Mouse (Mus musculus) layer of hippocampus, adult 9-11 months (tissue): ENCODE data around the gene Litaf.

Experiments
- DNase-seq: peaks from one replicate; pipeline ENCODE4 v3.0.0; 2022

The Litaf gene

GRCm38 (mm10) chr16:11064742-11065141, 1.2 kb downstream of the Litaf start:
- no peak for DNase-seq

DNA sequence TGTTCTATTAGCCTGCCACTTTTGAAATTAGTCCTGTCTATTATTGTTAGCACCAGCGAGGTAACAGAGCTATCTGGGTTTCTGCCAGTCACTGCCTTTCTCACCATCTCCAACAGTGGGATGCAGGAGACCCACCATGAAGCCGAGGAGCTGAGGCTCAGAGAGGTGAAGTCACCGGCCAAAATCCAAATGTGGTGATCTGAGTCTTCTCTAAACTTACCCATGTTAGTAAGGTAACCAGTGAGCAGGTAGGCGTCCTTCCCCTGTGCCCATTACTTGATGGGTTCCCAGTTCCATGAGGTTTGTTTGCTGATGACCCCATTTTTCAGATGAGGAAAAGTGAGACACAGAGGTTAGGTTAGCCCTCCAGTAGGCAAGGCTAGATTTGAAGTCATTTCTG, 1.6 kb downstream of the Litaf start:
- DNase-seq = no peak

GRCm38 (mm10) chr16:11062794-11063721, 2.9 kb downstream of the Litaf start:
- DNase-seq = peak; percentile 68

DNA sequence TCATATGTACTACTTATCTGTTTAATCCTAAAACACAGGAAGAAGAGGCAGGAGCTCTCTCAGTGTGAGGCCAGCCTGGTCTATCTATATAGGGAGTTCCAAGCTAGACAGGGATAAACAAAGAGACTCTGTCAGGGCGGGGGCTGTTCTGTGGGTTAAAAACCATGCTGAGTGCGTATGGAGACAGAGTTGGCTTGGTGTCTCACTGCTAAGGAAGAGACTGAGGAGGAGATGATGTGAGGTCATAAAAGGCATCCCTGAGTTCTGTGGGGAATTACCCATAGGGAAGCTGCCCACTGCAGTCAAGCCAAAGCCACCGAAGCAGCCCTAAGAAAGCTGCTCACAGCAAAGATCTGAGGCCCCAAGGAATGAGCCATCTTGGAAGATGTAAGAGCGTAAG, 5.3 kb downstream of the Litaf start, which contains the start of gene Snn:
Gene Snn (plus strand): TSS at position 301 of the 400 bp plus-strand sequence.
- no peak for DNase-seq

GRCm38 (mm10) chr16:11055916-11056315, 10.0 kb downstream of the Litaf start:
- DNase-seq = no peak

DNA sequence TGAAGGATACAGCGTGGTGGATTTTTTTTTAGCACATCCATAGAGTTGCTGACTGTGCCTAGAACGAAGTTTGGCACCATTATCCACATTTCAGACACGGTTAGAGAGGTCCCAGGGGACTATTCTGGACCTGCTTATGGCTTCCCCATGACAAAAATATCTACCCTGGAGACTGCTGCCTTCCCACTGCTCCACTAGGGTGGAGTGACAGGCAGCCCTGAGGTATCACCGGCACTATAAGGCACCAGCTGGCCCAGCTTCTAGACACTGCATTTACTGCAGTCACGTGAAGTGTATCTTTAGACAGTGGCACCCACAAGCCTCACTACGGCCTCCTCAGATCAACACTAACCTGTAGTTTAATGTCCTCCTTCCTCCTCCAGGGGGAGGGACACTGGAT, 11.1 kb downstream of the Litaf start:
- DNase-seq = no peak

DNA sequence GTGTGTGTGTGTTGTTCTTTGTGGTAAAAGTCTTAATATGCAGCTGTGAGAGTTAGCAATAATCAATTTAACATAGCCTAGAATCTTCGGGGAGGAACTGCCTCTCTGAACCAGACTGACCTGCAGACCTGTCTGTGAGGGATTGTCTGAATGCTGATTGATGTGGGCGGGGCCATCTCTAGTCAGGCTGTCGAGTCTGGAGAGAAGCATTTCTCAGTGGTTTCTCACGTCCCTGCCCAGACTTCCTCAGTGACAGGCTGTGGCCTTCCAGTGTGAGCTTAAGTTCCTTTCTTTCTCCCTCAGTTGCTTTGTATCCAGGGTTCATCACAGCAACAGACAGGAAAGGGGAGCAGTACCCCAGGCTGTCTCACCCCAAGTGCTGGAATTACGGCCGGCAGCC, 11.5 kb downstream of the Litaf start:
- DNase-seq = no peak

DNA sequence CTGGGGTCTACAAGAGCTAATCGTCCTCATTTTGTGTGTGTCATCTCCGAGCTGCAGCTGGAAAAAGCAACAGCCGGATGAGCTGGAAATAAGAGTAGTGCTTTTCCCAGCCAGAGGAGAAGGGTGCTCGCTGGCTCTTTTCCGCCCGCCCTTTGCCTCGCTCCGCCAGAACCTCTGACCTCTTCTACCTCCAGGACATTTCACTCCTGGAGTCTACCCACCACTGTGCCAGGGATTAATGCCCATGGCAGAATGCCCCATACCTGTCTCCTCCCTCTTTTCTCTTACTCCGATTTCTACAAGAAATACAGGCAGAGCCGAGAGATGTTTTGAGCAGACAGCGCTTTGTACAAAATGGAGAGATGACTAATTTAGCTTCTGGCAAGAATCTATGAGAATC, 14.8 kb downstream of the Litaf start:
- no peak for DNase-seq

- DNase-seq = no peak
These were observed 15.7 kb downstream of the Litaf start for GRCm38 (mm10) chr16:11050226-11050625.

GRCm38 (mm10) chr16:11047130-11047529, 18.8 kb downstream of the Litaf start:
- DNase-seq = no peak

DNA sequence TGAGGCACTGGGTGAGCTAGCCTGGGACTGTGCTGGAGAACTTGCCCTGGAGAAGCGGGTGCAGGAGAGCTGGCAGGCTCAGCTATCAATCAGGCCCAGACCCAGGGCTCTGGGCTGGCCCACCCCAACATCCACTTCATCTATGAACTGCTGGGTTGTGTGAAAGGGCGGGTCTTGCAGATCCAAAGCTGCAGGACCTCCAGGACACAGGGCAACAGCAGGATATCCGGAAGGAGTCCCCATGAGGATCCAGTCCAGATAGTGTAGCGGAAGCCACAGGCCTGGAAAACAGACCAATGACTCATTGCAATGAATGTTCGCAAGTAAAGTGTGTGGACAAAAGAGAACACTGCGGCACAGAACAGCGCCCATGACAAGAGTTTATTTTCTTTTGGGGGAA, 19.5 kb downstream of the Litaf start:
- DNase-seq = no peak

DNA sequence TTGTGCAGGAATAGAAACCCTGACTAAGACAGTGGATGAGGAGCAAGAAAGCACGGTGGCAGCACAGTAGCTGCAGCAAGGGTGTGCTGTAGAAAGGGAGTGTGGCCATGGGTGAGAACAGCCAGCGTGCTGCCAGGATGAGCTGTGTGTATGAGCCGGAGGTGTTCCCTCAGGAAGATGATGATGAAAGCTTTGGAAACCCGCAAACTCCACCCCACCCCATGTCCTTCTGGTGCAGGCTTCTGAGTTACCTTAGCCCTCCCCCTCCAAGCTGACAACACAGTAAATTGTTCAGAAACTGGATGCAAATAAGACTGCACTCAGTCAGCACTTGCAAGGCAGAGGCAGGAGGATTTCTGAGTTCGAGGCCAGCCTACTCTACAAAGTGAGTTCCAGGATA, 22.7 kb downstream of the Litaf start:
- no peak for DNase-seq

- DNase-seq = no peak
These were observed 25.4 kb downstream of the Litaf start for GRCm38 (mm10) chr16:11040603-11041002.

GRCm38 (mm10) chr16:11035790-11036431, 30.0 kb downstream of the Litaf start:
- peak; percentile 38 for DNase-seq

DNA sequence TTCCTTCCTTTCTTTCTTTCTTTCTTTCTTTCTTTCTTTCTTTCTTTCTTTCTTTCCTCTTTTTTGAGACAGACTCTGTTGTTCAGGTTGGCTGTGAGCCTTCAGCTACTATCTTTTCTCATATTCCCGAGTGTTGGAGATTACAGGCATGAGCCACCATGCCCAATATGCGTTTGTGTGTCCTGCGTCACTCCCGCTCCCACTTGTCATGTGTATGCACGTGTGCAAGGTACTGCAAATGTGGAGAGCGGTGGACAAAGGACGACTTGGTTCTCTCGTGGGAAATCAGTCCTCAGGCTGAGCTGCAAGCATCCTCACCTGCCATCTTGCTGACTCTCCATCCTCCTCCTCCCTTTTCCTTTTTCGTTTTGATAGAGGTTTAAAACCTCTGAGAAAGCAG, 30.7 kb downstream of the Litaf start:
- DNase-seq = no peak

- peak; percentile 73 for DNase-seq
These were observed 31.7 kb downstream of the Litaf start for GRCm38 (mm10) chr16:11034193-11034803.

DNA sequence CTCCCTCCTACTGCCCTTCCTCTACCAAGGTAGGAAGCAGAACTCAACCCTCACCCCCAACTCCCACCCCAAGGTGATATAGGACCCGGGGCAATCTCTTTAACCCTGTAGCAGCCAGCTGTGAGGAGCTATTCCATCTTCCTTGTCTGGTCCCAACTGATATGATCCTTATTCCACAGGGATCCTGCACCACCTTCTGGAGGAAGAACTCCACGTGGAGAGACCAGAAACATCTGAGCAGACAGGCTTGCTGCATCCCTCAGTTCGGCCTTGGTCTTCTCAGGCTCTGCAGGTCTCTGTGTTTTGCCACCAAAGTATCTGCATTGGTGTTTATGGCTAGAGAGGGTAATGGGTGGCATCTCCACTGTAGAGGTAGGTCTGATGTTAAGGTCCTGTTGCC, 34.6 kb downstream of the Litaf start:
- DNase-seq = no peak

DNA sequence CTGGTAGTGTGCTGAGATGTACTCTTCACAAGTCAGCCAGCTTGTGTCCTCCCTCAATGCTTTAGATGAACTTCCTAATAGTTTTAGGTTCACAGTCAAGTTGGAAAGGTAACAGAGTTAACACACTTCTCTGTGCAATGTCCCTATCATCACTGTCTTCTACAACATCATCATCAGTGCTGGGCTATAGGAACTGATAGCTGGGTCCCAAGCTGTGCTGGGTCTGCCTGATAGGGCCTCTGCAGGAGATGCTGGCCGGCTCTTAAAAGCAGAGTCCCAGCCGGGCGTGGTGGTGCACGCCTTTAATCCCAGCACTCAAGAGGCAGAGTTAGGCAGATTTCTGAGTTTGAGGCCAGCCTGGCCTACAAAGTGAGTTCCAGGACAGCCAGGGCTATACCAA, 35.1 kb downstream of the Litaf start:
- no peak for DNase-seq

GRCm38 (mm10) chr16:11028206-11028605, 37.8 kb downstream of the Litaf start:
- no peak for DNase-seq

GRCm38 (mm10) chr16:11024841-11025240, 41.1 kb downstream of the Litaf start:
- no peak for DNase-seq

- no peak for DNase-seq
These were observed 42.3 kb downstream of the Litaf start for GRCm38 (mm10) chr16:11023618-11024017.

DNA sequence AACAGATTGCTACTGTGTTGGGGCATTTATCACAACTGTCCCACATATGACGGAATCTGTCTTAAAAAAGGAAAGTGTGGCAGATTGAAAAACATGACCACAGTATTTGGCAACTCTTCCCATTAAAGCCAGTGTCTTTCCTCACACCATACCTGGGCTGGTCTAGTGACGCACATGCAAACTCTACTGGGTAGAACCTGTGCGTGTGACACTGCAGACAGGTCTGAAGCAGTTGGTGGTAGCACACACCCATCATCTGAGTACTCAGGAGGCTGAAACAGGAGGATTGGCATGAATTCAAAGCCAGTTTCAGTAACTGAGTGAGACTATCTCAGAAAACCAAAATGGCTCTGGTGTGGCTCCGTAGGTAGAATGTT, 43.9 kb downstream of the Litaf start:
- DNase-seq = no peak

GRCm38 (mm10) chr16:11021403-11022112, 44.4 kb downstream of the Litaf start:
- peak; percentile 54 for DNase-seq
